Mouse (Mus musculus): ENCODE measurements at regions not wholly inside any gene's neighbourhood (a gene's known extent, or its start where the extent isn't known, plus 50 kb on each side); places are given as distances from the start of the nearest gene placed in this dataset.

DNA sequence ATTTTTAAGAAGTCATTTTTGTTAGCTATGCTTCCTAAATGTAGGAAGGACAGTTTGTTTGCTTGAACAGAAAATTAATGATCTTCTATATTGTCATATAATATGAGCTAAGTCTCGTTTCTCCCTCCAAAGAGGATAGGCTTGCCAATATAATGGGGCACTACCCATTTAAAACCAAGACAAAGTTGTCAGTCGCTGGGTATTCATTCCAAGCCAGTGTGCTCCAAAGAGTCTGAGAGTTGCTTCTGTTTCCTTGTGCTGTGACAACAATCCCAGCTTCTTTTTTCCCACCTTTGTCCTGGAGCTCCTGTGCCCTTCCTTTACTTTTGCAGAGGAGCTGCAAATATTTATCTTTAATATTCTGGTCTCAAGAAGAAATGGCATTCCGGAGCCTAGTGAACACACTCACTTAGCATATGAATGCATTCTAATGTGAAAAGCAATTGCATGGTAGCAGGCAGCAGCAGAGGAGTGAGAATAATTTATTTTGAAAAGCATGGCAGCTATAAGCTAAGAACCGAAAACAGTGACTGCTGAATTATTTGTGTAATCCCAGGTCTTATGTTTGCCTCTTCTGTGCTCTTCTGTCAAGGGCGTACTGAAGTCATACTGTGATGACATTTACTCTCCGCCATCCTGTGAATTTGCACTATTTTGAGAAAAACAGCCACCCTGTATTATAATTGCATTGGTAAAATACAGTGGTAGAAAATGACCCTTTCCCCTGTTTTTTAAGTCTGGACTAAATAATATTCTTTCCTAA, 402.7 kb upstream of the Slc5a7 start:
- no peak overlapping the region for H3K9ac ChIP-seq (ENCODE audit: low read depth, low read length)
- 79% methylated on average over 6 of the region's 6 CpGs for WGBS
- H3K4me3 ChIP-seq (ENCODE audit: low read depth, low read length), result no peak overlapping the region
- no peak for ATAC-seq
- TF ChIP-seq CTCF (IDR thresholded peaks at IDR 0.05; ENCODE audit: low read depth), result no peak
- H3K4me1 ChIP-seq (replicated peaks; ENCODE audit: control insufficient read depth, insufficient read depth, low read length), result no peaks in the 10 kb centered on the region
- H3K9me3 ChIP-seq (ENCODE audit: control insufficient read depth), result no peaks in the 10 kb centered on the region
- no peaks in the 10 kb centered on the region for H3K36me3 ChIP-seq (ENCODE audit: control insufficient read depth, insufficient read depth)
- no peaks in the 10 kb centered on the region for H3K27me3 ChIP-seq (replicated peaks; ENCODE audit: control insufficient read depth, insufficient read depth, low read length)
- no peak overlapping the region for H3K4me2 ChIP-seq (replicated peaks; ENCODE audit: low read depth)
- H3K27ac ChIP-seq (ENCODE audit: low read depth, low read length), result no peak overlapping the region

DNA sequence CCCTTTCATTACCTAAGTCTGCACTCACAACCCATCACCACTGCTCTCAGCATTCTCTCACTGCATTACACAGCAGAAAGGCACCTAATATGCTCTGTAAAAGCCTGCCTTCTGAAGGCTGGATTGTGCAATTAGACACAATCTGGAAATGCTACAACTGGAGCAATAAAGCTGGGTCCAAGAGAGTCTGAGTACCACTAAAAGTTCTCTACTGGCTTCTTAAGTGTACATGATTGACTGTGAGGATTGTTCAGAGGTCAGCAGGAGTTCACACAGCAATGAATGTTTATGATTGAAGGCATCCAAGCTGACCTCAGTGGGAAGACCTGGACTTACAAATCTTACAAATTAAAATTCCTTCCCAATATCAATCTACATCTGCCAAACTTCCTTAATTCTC, 395.8 kb upstream of the Slc5a7 start:
- H3K36me3 ChIP-seq (ENCODE audit: control insufficient read depth, insufficient read depth), result no peaks in the 10 kb centered on the region
- no peaks in the 10 kb centered on the region for H3K27me3 ChIP-seq (replicated peaks; ENCODE audit: control insufficient read depth, insufficient read depth, low read length)
- no peak overlapping the region for H3K9ac ChIP-seq (ENCODE audit: low read depth, low read length)
- no peaks in the 10 kb centered on the region for H3K4me1 ChIP-seq (replicated peaks; ENCODE audit: control insufficient read depth, insufficient read depth, low read length)
- no peak overlapping the region for H3K27ac ChIP-seq (ENCODE audit: low read depth, low read length)
- TF ChIP-seq CTCF (IDR thresholded peaks at IDR 0.05; ENCODE audit: low read depth), result no peak
- H3K4me2 ChIP-seq (replicated peaks; ENCODE audit: low read depth), result no peak overlapping the region
- no peaks in the 10 kb centered on the region for H3K9me3 ChIP-seq (ENCODE audit: control insufficient read depth)
- peak; percentile 82 for ATAC-seq
- no peak overlapping the region for H3K4me3 ChIP-seq (ENCODE audit: low read depth, low read length)

DNA sequence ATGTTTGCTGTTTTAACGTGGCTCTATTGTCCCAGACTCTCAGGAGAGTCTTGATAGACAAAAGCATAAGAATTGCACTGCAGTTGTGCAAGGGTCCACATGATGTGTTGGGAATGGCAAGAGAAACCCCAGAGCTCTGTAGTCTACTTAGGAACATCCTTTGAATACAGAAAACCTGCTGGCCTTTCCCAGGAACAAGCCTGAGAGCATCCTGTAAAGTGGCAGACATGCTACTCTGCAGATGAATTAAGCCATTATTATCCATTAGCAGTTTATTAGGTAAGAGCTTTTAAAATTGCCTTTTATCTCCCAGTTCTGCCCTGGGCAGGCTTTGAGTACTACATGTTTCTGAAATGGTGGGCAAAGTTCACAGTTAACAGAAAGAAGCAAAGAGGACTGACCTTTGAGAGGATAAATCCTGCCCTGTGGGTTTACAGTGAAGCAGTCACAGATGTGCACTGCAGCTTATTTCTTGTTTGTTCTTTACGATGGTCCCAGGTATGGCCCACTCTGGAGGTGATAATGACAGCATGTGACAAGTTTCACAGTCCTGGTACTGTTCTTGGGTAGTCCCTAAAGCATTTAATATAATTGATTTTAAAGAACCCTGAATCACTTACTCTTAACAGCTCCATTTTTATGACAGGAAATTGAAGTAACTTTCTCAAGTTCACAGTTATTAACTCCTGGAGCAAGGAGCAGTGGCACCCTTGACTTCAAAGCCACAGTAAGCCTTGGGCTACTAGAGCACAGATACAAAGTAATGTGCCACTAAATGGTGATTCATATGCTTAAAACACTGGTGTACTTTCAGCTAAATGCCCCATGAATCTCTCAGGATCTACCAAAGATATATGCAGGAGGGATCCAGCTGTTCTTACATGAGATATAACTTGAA, 386.6 kb upstream of the Slc5a7 start:
- peak; percentile 98 for ATAC-seq
- Histone ChIP-seq H3K9me3 (ENCODE audit: control insufficient read depth) (no peaks in the 10 kb centered on the region), H3K4me3 (ENCODE audit: low read depth, low read length) (no peak overlapping the region), H3K4me1 (replicated peaks; ENCODE audit: control insufficient read depth, insufficient read depth, low read length) (no peaks in the 10 kb centered on the region), H3K9ac (ENCODE audit: low read depth, low read length) (no peak overlapping the region), H3K27ac (ENCODE audit: low read depth, low read length) (no peak overlapping the region), H3K36me3 (ENCODE audit: control insufficient read depth, insufficient read depth) (no peaks in the 10 kb centered on the region), H3K4me2 (replicated peaks; ENCODE audit: low read depth) (no peak overlapping the region; the same call in 1 of the 2 replicates), H3K27me3 (replicated peaks; ENCODE audit: control insufficient read depth, insufficient read depth, low read length) (no peaks in the 10 kb centered on the region)
- 12% methylated on average over 2 of the region's 2 CpGs for WGBS
- no peak for TF ChIP-seq CTCF (IDR thresholded peaks at IDR 0.05; ENCODE audit: low read depth)

DNA sequence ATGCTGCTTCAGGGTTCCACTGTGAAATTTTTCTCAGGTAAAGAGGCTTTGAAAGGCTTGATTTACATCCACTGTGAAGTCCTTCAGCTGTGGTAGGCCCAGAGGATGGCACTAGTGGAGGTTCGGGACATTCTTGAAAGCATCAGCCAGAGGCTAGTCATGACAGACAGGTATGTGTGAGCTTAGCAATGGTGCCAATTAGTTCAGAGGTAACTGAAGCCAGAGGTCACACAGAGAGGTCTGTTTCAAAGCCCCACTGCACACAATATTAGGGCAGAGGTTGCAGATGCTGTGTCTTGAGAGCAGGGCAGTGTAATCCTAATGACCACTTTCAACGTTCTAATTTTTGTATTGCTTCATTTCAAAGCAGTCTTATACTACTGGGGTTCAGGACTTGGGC, 379.3 kb upstream of the Slc5a7 start:
- Histone ChIP-seq H3K4me1 (replicated peaks; ENCODE audit: control insufficient read depth, insufficient read depth, low read length) (no peaks in the 10 kb centered on the region), H3K4me2 (replicated peaks; ENCODE audit: low read depth) (no peak overlapping the region), H3K9me3 (ENCODE audit: control insufficient read depth) (no peaks in the 10 kb centered on the region), H3K27ac (ENCODE audit: low read depth, low read length) (no peak overlapping the region), H3K4me3 (ENCODE audit: low read depth, low read length) (no peak overlapping the region), H3K27me3 (replicated peaks; ENCODE audit: control insufficient read depth, insufficient read depth, low read length) (no peaks in the 10 kb centered on the region), H3K9ac (ENCODE audit: low read depth, low read length) (no peak overlapping the region), H3K36me3 (ENCODE audit: control insufficient read depth, insufficient read depth) (no peaks in the 10 kb centered on the region)
- no peak for ATAC-seq
- 67% methylated on average over 2 of the region's 2 CpGs for WGBS
- TF ChIP-seq CTCF (IDR thresholded peaks at IDR 0.05; ENCODE audit: low read depth), result no peak

DNA sequence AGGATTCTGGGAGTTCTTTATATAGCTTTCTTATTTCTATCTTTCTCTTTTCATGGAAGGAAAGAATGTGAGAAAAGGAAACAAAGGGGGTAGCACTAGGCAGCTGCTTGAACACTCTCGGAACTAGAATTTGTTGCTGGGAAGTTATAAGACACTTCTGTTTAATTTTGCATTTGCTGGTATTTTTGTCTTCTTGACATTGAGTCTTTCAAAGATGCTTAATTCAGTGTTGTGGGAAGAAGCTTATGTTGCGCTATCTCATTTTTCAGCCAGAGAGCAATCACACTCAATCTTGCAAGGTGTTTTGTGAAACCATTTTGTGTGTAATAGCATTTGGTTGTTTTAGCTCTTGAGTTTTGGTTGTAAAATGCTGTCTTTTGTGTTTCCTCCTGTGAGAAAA, 370.7 kb upstream of the Slc5a7 start:
- Histone ChIP-seq H3K9me3 (ENCODE audit: control insufficient read depth) (no peaks in the 10 kb centered on the region), H3K36me3 (ENCODE audit: control insufficient read depth, insufficient read depth) (no peaks in the 10 kb centered on the region), H3K4me3 (ENCODE audit: low read depth, low read length) (no peak overlapping the region), H3K27me3 (replicated peaks; ENCODE audit: control insufficient read depth, insufficient read depth, low read length) (no peaks in the 10 kb centered on the region), H3K4me1 (replicated peaks; ENCODE audit: control insufficient read depth, insufficient read depth, low read length) (no peaks in the 10 kb centered on the region), H3K9ac (ENCODE audit: low read depth, low read length) (no peak overlapping the region), H3K27ac (ENCODE audit: low read depth, low read length) (no peak overlapping the region), H3K4me2 (replicated peaks; ENCODE audit: low read depth) (no peak overlapping the region)
- no peak for TF ChIP-seq CTCF (IDR thresholded peaks at IDR 0.05; ENCODE audit: low read depth)
- no peak for ATAC-seq
- 86% methylated on average over 2 of the region's 2 CpGs for WGBS

DNA sequence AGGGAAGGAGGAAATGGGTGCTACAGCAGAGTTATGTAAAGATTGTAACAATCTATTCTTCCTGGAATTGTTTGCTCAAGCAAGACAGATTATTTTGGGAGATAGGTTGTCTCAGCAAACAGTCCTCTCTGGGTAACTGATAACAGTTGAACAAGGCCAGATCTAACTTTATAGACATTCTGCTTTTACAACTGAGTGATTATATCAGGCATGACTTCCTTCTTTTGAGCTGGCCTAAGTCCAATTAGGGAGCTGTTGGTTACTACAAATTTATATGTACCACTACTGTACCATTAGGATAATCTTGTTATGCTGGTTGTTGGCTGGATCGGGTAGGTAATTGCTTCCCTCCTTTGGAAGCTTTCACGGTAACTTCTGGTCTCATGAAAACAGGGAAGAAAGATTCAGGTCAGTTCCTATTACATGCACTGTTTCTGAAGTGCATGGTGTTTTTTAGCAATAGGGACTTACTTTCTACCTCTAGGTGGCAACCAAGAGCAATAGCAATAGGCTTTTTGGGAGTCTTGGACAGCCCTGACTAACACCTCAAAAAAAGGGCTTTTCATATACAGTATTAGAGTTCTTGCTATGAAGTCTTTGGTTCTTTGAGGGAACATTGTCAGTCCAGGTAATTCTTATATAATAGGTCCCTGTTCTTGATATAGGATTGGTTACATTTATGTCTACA, 363.9 kb upstream of the Slc5a7 start:
- no peak overlapping the region for H3K4me3 ChIP-seq (ENCODE audit: low read depth, low read length)

More for the DNA sequence above, 363.9 kb upstream of the Slc5a7 start:
- Histone ChIP-seq H3K9ac (ENCODE audit: low read depth, low read length) (no peak overlapping the region), H3K36me3 (ENCODE audit: control insufficient read depth, insufficient read depth) (no peaks in the 10 kb centered on the region), H3K27ac (ENCODE audit: low read depth, low read length) (no peak overlapping the region), H3K27me3 (replicated peaks; ENCODE audit: control insufficient read depth, insufficient read depth, low read length) (no peaks in the 10 kb centered on the region), H3K4me1 (replicated peaks; ENCODE audit: control insufficient read depth, insufficient read depth, low read length) (no peaks in the 10 kb centered on the region), H3K4me2 (replicated peaks; ENCODE audit: low read depth) (no peak overlapping the region), H3K9me3 (ENCODE audit: control insufficient read depth) (no peaks in the 10 kb centered on the region)
- peak; percentile 70 for TF ChIP-seq CTCF (IDR thresholded peaks at IDR 0.05; ENCODE audit: low read depth)
- peak; percentile 45; the same call in 1 of the 2 replicates for ATAC-seq
- WGBS, result 35% methylated on average over 2 of the region's 2 CpGs

Measured in intestine, postnatal 0 days (tissue).